Mouse (Mus musculus): ENCODE measurements around the gene Gm28051.

GRCm38 (mm10) chr12:102729855-102730797 lies 27.4 kb downstream of the Gm28051 start:
- TF ChIP-seq POLR2A (IDR thresholded peaks at IDR 0.05; ENCODE audit: control insufficient read depth, extremely low read depth, insufficient read depth, low read length, poor library complexity) (no peak), CTCF (IDR thresholded peaks at IDR 0.05; ENCODE audit: borderline replicate concordance, control insufficient read depth, extremely low read depth, insufficient read depth, low read length, poor library complexity) (no peak)

Measured in thymus, adult 2 months (tissue).